Mouse (Mus musculus): ENCODE data around the gene Slc35f6.
A peak's percentile ranks its signal among the peaks of the same experiment; 100 is the strongest.
"Not testable (repeated sequence)": the region's sequence is repeated elsewhere in the genome, so short reads cannot be mapped to it uniquely, and the experiment has no call there.

The Slc35f6 gene

DNA sequence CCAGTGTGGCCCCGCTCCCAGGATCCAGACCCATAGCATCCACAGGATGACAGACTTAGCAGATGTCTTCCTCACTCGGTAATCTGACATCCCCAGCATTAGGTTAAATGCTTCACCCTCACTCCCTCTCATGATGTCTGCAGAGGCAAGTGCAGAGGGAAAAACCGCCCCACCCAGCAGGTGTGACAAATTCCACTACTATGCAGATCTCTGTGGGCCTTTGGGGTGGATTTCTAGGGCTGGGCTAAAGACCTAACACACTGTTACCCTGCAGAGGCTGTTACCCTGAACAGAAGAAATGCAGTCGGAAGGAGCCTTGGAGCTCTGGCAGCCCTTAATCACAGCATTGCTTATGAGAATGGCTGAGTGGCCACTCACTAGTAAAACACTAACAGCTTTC is 11.3 kb downstream of the Slc35f6 start:
- DNase-seq (ENCODE audit: low spot score): no peak

- no peak for DNase-seq (ENCODE audit: low spot score)
These were observed 12.5 kb downstream of the Slc35f6 start for GRCm38 (mm10) chr5:30660278-30660677.

GRCm38 (mm10) chr5:30660813-30661212 is 13.1 kb downstream of the Slc35f6 start:
- no peak for DNase-seq (ENCODE audit: low spot score)

GRCm38 (mm10) chr5:30665360-30665759 is 17.6 kb downstream of the Slc35f6 start:
- no peak for DNase-seq (ENCODE audit: low spot score)

- DNase-seq (ENCODE audit: low spot score): no peak
These were observed 18.2 kb downstream of the Slc35f6 start for GRCm38 (mm10) chr5:30665968-30666367.

DNA sequence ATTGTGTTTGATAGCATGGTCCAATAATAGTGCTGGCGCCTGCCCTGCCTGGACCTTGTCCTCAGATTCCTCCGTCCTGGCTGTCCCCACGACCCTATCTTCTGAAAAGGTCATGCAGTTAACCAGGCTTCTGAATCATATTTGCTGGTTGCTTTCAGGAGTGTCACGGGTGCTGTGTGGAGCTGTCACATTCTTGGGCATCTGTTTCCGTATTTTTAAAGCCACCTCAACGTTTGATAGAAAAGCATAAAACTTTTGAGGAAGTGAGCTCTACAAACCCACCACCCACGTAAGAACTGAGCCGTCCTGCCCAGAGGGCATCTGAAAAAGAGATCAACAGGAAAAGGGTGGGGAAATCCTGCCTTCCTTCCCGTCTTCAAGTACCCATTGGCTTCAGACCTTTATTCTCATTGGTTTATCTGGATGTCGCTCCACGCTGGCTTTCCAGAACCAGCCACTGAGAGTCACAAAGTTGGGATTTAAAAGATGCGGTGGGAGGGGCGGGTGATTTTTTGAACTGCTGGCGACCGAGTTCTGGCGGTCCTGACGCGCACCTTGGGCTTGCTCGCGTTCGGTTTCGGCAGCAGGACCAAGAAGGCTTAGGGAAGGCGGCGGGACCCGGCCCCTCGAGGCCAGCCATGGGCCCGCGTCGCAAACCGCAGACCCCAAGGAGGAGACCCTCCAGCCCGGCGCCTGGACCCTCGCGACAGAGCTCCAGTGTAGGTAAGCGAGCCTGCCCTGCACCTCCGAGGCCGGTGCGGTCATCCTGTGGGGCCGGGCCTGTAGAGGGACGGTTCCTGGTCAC is 18.9 kb downstream of the Slc35f6 start, which contains the start of gene Cenpa:
Cenpa (plus strand) TSS at position 387 of the 805 bp plus-strand sequence.
- DNase-seq (ENCODE audit: low spot score): peak; percentile 77

DNA sequence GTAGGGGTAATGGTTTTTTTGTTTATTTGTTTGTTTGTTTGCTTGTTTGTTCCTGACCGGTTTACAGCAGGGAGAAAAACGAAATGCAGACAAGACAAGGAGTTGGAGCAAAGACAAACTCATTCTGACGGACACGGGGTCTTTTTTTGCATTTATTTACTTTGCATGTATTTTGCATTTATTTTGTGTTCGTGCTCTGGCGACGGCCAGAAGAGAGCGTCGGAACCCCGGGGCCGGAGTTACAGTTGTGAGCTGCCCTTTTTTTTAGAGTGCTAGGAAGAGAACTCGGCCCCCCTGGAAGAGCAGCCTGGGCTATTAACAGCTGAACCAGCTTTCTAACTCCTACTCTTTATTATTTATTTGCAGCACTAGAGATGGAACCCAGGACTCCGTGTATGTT is 19.5 kb downstream of the Slc35f6 start:
- DNase-seq (ENCODE audit: low spot score): no peak

DNA sequence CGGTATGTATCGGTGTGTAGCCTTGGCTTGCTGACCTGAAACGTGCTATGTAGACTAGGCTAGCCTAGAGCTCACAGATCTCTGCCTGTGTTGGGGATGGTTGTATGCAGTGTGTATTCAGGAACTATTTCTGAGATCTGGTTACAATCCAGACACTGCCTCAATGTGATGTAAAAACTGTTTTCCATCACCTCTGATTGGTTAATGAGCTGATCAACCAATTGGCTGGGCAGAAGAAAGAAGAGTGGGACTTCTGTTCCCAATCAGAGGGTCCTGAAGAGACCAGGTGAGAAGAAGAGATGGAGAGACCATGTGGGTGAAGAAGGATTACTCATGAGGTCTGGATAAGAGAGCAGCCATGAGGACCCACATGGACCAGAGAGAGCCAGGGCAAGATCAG is 20.0 kb downstream of the Slc35f6 start:
- DNase-seq (ENCODE audit: low spot score): no peak

GRCm38 (mm10) chr5:30668637-30669495 is 21.1 kb downstream of the Slc35f6 start:
- no peak for DNase-seq (ENCODE audit: low spot score)

- DNase-seq (ENCODE audit: low spot score): no peak
These were observed 21.7 kb downstream of the Slc35f6 start for GRCm38 (mm10) chr5:30669496-30669830.

DNA sequence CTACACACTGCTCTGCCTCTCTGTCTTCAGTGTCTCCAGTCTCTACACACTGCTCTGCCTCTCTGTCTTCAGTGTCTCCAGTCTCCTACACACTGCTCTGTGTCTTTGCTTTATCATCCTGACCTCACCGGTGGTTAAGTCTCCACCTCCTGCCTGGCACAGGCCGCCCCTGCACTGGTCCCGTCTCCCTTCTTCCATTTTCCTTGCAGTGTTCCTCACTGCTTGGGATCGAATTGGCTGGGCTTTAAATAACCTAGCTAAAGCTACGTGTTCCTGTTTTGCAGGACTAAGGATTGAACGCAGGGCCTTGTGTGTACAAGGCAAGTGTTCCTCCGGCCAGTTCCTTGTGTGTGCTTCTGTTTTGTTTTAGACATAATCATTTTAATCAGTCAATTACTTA is 22.4 kb downstream of the Slc35f6 start:
- no peak for DNase-seq (ENCODE audit: low spot score)

- no peak for DNase-seq (ENCODE audit: low spot score)
These were observed 26.3 kb downstream of the Slc35f6 start for GRCm38 (mm10) chr5:30674001-30674400.

DNA sequence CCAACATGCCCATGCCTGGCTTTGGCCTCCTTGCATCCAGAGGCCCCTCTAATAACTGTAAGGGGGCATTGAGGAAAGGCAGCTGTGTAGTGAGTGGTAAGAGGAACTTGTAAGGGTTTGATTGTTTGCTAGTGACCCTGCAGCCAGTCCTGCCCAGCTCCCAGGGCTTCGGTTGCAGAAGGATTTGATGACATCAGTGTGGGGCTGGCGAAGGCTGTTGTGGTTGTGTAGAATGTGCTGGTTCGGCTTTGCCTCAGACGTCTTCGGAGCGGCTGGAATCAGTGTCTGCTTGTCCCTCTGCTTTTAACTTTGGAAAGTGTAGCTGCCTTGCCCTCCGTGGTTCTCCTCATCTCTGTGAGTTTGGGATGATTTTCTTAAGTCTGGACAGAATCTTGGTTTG is 29.1 kb downstream of the Slc35f6 start:
- no peak for DNase-seq (ENCODE audit: low spot score)

- not testable (repeated sequence) for DNase-seq (ENCODE audit: low spot score)
These were observed 30.3 kb downstream of the Slc35f6 start for GRCm38 (mm10) chr5:30678069-30678468.

- no peak for DNase-seq (ENCODE audit: low spot score)
These were observed 31.1 kb downstream of the Slc35f6 start for GRCm38 (mm10) chr5:30678722-30679296.

DNA sequence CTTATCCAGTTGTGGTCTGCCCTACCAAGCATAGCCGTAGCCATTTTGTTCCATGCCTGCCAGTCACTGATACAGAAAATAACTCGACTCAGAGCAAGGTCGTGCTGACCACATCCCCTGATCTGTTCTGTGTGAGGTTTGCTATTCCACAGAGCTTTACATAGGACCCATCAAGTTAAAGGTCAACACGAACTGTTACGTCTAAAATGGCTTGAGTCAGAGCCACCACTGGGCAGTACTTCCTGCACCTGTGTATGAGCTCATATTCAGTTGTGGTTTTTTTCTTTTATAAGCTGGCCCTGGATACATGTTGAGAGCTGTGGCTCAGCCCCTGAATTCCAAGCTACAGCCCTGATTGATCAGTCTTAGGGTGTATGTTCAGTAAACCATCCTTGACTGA is 31.9 kb downstream of the Slc35f6 start:
- DNase-seq (ENCODE audit: low spot score): no peak

DNA sequence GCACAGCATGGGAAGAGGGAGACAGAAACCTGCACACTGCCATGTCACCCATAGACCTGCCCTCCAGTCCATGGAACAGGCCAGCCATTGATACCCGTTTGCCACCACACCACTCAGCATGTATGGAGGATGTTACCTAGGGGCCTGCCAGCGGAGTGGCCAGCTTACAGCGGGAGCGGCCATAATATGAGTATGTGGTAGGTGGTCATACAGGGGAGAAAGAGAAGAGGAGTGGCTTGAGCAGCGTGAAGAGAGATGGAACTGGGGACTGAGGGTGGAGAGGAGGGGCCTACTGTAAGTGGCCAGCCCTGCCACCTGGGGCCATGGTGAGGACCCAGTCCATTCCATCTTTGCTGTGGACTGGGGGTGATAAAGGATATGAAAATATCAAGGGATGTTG is 34.2 kb downstream of the Slc35f6 start:
- no peak for DNase-seq (ENCODE audit: low spot score)

GRCm38 (mm10) chr5:30682967-30683600 is 35.4 kb downstream of the Slc35f6 start:
- DNase-seq (ENCODE audit: low spot score): no peak

DNA sequence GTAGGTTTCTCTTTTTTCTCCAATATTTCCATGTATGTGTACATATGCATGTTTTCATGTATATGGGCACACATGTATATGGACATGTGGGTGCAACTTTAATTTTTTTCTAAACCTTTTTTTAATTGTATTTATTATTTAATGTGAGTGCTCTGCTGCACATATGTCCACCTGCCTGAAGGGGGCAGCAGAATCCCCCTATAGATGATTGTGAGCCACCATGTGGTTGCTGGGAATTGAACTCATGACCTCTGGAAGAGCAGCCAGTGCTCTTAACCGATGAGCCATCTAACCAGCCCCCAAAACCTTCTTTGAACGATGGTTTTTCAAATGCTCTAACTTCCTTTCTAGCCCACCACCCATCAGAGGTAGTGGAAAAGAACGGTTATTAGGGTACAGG is 36.3 kb downstream of the Slc35f6 start:
- DNase-seq (ENCODE audit: low spot score): no peak

DNA sequence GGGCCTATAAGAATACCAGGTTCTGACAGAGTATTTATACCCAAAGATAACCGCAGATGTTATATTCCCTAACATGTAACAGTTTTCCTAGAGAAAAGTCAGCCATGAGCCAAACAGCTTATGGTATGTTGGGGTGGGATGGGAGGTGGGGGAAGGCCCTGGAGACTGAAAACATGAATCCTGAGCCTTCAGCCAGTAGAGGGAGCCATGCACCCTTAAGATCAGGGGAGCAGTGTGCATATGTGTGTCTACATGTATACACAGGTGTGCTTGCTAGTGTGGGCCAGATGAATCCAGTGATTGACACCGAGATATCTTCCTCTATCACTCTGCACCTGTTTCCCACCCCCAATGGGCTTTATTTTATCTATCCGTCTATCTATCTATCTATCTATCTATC is 39.0 kb downstream of the Slc35f6 start:
- DNase-seq (ENCODE audit: low spot score): no peak

DNA sequence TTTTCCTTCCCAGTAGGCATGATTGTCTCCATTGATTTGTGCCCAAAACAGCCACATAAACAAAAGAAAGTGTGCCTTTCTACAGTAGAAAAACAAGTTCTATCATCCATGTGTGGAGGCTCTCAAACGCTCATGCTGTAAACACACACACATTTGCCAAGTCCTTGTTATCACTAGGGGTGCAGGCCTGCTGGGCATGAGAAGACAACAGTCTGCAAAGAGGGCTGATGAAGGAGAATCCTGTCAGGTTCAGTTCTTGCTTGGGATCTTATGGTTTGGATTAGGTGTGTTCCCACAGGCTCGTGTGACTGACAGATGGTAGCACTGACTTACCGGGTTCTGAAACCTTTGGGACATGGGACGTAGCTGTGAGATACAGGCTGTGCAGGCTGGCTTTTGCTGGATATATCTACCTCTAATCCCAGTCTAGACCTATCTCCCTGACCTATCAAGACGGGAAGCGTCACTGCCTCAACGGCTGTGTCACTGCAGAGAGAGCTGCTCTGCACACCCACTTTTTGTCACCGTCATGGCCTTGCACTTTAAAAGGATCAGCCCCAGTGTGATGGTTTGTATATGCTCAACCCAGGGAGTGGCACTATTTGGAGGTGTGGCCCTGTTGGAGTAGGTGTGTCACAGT is 52.7 kb downstream of the Slc35f6 start:
- DNase-seq (ENCODE audit: low spot score): no peak

GRCm38 (mm10) chr5:30701373-30701772 is 53.6 kb downstream of the Slc35f6 start:
- not testable (repeated sequence) for DNase-seq (ENCODE audit: low spot score)
